Mouse (Mus musculus) right cerebral cortex, postnatal 14 days (tissue): ENCODE results near the gene Mmp27.

Source experiments
- DNase-seq: peaks from one replicate; pipeline ENCODE4 v3.0.0; 2022

Gene Mmp27

DNA sequence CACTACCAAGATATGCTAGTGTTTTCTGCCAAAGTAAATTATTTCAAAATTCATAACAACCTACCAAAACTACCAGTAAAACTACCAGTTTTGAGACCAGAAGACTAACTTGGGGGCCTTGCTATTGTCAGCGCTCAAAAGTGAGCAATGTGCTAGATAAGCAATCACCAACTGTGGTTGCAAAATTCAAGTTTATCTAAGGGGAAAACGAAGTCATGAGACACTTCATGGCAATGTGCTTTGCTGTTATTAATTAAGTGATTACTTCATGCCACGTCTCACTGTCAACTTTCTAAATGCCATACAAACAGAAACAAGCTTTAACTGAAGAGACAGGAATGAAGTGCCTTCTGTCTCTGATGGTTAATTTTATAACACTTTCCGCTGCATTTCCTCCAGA lies at the start of gene Mmp27:
TSS of gene Mmp27 (plus strand) at position 235 of the 400 bp plus-strand sequence.
- no peak for DNase-seq

DNA sequence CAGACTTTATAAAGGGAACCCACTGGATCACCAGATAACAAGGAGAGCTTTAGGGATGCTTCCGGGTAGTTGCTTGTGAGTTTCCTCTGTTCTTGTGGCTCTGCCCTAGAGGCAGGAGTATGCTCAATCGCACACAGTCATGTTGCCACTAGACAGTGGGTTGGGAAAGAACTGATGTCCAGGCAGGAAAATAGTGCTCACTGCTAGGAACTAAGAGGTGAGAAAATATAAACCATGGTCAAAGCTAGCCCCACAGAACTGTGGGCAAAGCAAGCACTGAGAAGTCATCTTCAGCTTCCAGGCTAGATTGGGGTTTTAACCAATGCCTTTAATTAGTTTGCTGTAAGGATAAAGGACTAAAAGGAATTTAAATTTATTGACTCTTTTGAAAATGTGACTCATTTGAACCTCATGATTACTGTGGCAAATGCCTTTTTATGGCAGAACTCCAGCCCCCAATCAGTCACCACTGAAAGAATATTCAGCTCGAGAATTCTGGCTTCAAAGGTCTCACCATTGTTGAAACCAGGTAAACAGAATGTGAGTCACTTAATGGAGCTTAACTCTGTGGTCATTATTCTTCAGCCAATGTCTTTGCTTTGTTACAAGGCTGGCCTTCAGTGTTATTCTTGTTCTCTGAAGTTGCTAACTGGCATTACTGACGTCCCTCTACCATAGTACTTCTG lies 44.8 kb upstream of the Mmp27 start:
- no peak for DNase-seq

DNA sequence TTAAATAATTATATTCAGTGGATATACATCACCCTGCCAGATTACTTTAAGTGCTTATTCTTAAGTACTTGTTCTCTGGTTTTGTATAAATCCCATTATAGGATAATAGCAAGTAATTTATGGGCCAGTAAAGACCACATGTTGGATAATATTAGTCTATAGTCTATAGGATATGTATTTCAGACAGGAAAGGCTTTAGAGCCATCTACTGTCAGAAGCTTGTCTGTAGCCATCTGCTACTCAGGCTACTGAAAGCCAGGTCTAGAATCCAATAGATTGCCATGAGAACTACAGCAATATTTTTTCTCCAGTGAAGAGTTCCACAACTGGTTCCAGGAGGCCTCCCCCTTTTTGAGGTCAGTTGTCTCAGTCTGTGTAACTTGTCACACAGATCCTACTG lies 28.4 kb upstream of the Mmp27 start:
- DNase-seq, result no peak

DNA sequence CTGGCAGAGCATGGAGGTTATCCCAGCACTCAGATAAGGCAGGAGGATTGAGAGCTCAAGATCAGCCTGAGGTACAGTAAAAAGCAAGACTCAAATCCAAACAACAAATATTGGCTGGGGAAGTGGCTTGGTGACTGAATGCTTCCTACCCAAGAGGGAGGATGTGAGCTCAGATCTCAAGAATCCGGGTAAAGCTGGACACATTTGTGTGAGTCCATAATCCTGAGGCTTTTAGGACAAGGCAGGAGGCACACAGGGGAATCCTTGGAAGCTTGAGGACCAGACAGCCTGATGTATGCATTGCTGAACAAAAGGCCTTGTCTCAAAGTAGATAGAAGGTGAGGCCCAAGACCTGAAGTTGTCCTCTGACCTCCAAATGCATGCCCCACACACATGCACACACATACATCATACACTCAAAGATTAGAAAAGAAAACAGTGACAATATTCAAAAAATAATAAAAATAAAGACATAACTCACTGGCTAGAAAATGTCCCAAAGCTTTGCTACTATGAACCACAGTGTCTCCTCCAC lies 26.2 kb upstream of the Mmp27 start:
- no peak for DNase-seq

DNA sequence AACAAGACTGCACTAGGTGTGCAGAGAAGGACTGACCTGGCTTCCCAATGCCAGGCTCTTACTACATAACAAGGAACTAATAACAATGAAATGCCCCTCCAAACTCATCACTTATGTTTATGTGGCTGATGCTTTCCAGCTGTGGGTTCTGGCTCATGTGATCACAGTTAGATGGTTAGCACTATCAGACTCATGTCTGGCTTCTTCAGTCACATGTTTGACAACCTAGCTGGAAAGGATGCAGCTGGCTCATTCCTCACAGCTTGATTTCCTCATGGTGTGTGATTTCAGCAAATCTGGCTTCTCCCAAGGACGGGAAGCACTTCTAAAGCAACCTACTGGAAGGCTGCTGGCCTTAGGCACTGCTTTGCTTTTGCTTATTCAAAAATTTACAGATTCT lies 25.7 kb upstream of the Mmp27 start:
- DNase-seq, result no peak

DNA sequence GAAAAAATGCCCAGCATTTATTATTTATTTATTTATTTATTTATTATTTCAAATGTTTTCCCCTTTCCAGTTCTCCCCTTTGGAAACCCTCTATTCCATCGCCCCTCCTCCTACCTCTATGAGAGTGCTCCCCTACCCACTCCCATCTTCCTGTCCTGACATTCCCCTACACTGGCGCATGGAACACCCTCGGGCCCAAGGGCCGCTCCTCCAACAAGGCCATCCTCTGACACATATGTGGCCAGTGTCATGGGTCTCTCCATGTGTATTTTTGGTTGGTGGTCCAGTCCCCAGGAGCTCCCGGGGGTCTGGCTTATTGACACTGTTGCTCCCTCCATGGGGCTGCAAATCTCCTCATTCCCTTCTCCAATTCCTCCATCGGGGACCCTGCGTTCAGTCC lies 25.3 kb upstream of the Mmp27 start:
- DNase-seq, result no peak

DNA sequence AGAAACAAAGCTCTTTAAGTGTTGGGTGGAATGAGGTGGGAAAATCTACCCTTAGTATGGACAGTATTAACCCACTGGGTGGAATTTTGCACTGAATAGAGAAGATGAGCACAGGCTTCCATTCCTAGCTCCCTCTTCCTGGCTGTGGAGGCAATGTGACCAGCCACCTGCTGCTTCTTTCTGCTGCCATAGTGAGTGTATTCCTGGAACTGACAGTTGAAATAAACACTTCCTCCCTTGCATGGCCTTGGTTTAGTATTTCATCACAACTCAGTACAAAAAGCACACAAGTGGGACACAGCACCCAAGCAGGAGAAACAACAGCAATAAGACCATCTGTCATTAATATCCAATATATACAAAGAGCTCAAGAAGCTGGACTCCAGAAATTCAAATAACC lies 19.3 kb upstream of the Mmp27 start:
- no peak for DNase-seq

DNA sequence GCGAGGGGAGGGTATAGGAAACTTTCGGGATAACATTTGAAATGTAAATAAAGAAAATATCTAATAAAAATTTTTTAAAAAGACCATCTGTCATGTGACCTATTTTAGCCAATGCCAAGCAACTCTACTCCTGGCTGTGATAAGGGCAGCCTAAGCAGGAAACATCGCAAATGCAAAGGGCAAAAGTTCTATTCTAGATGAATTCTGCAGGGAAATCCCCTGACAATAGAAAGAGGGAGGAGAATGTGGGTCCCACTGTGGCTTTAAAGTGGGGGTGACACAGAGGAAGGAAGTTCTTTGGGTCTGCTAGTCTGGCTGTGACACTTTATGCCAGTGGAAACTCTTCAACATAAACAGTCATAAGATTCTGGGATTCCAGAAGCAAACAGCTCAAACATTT lies 17.7 kb upstream of the Mmp27 start:
- no peak for DNase-seq

DNA sequence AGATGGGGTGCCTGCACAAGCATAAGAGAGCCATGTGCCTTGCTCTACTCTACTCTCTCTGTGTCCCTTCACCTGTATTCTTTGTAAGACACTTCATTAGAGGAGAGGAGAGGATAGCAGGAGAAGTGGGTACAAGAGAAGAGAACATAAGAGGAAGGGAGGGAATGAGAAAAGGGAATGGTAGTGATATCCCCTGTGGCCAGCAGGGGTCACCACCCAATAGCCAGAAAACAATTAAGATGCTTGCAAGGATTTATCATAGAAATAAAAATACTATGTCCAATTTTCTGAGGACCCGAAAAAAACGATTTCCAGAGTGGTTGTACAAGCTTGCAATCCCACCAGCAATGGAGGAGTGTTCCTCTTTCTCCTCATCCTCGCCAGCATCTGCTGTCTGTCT lies 16.8 kb upstream of the Mmp27 start:
- DNase-seq, result no peak

DNA sequence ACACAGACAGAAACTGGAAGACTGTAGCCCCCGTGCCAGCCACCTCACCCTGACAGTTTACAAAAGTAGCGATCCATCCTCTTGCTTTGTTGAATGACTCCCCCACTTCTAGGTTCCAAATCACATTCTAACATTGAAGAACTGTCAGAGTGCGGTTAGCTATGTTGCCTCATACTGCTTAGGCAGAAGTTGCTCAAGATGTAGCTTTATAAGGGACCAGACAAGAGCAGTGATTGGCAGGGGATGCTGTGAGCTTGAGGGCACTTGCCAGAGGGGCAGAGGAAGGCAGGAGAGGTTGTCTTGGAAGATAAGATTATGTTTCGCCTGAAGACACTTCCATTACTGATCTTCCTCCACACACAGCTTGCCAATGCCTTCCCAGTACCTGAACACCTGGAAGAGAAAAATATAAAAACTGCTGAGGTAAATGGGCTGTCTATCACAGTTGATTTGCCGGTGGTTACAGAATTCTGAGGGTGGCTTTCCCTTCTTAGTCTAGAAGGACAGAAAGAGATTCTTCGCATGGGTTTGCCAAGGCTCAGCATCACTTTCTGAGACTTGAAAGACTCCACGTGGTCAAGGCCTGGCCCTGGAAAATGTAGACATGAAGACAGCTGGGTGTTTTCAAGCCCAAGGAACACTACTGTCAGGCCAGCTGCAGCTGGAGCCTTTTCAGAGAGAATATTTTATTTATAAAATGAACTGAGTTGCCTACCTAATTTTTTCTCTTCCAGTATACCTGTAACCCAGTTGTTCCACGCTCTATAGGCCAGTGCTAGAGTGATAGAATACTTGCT lies 12.8 kb upstream of the Mmp27 start, which contains the start of gene Mmp8:
TSS of gene Mmp8 (plus strand) at position 236 of the 797 bp plus-strand sequence.
- DNase-seq, result no peak

DNA sequence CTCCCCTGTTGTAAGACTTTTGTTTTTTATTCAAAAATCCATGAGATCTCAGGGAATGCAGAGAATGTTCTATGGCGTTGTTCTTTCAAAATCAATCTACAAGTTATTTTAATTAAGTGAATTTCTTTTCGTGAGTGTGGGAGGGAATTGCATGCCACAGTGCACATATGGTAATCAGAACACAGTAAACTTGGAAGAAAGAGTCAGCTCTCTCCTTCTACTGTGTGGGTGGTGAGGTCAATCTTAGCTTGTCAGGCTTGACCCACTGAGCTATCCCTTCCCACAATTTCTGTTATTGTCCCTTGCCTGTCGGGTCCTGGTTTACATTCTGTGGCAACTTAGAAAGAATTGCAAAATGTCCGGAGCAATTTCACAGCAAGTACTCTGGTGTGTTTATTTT lies 11.2 kb upstream of the Mmp27 start:
- no peak for DNase-seq

DNA sequence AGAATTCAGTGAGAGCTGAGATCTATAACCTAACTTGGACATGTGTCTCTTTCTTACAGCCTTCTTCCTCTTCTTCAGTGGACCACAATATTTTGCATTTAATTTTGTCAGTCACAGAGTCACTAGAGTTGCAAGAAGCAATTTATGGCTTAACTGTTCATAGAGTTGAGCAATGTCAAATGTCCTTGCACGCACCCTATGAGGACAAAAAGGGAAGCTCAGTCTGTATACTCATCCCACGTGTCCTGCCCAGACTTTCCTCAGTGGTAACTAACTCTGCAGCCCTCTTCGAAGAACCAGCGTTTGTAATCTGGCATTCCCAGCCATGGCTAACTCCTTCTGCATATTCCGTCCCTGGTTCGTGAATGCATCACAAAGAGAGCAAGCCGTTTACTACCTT lies 3.8 kb upstream of the Mmp27 start:
- no peak for DNase-seq

DNA sequence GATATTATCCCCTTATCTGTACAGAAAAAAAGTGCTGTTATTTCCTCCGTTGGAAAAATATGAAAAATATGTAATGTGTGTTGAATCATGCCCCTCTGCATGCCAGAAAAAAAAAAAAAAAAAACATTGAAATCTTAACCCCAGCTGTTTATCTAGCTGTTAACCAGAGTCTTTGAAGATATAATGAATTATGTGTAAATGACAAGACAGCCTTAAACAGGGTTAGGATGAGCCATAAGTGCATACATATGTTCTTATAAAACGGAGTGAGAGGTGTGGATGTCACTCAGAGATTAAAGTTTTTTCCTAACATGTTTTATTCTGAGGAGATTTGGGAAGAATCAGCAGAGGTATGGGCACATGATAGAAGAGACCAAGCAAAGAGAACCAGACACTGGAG lies 3.3 kb upstream of the Mmp27 start:
- no peak for DNase-seq

DNA sequence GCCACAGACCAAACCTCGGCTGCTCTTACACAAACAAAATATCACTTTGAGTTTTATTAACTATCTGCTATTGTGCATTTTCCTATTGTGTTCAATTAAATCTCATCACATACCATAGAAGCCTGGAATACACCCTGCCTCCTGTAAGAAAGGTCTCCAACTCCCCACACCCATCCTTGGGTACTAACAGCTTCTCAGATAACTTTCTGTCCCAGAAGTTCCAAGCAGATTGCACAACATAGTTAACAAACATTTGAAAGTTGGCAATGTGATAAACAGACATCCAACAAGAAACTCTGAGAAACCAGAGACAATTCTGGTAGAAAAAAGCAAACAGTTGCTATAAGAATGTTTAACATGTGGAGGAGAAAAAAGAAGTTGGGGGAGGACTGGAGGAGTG lies 711 bp upstream of the Mmp27 start:
- DNase-seq, result no peak

DNA sequence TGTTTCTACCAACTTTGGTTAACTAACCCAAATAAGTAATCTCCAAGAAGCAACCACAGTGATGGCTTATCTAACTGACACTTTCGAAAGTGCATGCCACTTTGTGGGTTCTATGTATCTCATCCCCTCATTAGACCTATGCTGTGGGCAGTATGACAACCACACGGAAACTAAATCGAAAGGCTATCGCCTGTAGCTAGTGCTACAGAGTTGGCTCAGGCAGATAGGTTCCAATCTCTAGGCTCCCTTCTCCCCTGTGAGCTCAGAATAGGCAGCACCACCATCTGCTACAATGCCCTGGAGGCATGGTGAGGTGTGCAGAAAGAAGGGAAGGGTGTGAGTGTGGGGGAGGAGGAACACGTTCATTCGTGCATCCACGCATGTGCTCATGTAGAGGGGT lies 992 bp downstream of the Mmp27 start:
- DNase-seq, result no peak

DNA sequence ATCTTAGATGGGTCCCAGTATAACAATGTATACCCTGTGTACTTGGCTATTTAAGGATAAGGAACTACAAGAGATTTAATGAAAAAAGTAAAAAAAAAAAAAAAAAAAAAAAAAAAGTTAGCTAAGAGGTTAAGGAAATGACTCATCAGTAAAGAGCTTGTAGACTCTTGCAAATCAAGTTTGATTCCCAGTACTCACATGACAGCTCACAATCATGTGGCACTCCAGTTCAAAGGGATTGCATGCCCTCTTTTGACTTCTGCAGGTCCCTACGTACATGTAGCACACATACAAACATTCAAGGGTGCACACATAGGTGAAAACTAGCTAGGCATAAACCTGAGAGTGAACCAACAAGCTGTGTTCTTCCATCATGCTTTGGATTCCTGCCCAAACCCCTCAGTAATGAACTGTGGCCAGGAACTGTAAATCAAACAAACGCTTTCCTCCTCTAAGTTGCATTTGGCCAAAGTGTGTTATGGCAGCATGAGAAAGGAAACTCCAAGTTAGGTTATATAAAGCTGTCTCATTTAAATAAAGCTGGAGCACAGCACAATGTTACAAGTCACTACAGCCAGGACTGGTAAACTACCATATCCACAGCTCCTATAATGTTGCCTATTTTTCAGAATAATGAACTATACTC lies 1.6 kb downstream of the Mmp27 start:
- no peak for DNase-seq

DNA sequence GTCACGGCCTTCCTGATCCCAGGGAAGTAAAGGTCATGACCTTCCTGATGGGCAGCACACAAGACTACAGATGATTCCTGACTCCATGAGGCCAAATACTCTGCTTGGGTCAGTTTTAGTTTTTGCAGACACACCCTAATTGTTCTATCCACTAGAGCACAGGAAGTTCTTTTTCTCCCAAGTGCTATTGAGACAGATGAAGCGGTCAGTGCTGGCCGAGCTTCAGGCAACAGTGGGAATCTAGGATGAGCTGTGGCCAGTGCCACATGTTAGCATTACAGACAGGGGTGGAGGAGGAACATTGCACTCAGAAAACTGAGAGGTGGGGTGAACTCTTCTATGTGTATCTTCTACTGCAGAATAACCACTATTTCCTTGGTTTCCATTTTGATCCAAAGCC lies 4.3 kb downstream of the Mmp27 start:
- no peak for DNase-seq

DNA sequence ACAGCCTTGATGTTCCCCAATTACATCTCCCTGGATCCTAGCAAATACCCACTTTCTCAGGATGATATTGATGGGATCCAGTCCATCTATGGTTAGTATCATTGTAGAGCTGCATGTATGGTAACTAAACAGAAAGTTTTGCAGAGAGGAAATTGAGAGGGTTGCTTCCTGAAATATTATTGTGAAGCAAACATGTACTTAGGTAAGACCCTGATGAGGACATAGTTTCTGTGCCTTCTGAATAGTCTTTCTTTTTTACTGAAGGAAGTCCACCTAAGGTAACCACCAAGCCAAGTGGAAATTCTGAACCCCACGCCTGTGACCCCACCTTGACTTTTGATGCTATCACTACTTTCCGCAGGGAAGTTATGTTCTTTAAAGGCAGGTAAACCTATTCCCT lies 6.2 kb downstream of the Mmp27 start:
- no peak for DNase-seq

DNA sequence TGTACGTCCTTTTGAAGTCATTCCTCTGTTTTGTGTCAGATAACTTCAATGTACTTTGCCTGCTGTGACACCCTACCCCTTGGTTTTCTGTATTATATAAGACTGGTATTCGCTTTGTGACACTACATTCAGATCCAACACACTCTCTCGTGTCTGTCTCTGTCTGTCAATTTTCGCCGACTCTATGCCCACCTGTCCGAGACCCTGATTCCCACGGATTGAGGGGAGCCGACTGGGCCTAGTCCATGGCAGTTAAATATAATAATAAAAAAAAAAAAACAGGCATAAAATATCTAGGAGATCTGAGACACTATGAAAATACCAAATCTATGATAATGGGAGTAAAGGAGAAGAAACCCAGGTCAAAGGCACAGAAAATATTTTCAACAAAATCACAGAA lies 18.9 kb downstream of the Mmp27 start:
- DNase-seq, result no peak

DNA sequence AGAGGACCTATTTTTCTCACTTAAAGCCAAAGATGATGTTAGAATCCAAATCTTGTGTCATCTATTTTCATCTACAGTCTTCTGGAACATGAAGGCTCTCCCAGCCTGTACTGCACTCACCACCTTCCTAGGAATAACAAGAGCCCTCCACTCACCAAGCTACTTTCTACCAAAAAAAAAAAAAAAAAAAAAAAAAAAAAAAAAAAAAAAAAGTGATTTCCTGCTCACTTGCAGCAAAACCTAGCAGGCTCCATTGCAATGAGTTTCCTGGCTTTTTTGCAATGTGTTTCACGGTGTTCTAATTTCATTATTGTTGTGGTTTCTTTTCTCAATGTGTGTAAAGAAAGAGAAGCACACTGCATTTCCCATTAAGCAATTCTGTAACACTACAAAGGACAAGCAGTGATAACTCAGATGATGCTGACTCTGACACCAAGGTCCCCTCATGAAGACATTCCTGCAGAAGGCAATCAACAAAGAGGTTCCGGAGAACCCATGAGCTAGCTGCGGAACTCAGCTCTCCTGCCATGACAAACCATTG lies 22.1 kb downstream of the Mmp27 start:
- no peak for DNase-seq

DNA sequence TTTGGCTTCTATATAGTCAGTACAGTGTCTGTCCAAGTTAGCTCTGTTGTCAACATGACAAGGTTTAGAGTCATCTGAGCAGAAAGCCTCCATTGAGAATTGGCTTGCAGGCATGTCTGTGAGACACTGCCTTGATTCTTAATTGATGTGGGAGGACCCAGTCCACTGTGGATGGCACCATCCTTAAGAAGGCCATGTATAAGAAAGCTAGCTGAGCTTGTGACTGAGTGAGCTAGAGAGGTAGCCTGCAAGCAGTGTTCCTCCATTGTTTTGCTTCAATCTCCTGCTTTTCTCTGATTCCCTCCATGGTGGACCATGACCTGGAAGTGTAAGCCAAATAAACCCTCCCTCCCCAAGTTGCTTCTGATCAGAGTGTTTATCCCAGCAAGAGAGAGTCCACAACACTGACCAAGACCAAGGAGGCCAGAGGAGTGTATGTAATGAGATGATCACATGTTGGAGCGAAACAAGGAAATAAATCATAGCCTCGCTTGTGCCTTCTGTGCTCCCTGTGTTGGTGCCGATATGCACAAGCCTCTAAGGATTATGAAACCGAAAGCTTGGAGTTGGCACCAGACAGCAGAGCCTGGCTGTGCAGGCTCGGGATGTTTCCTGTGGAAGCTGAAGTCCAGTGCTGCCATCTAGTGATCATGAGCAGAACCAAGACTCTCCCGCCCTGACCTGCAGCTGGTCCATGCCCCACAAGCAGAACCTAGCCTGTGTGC lies 23.8 kb downstream of the Mmp27 start:
- peak; percentile 63 for DNase-seq

DNA sequence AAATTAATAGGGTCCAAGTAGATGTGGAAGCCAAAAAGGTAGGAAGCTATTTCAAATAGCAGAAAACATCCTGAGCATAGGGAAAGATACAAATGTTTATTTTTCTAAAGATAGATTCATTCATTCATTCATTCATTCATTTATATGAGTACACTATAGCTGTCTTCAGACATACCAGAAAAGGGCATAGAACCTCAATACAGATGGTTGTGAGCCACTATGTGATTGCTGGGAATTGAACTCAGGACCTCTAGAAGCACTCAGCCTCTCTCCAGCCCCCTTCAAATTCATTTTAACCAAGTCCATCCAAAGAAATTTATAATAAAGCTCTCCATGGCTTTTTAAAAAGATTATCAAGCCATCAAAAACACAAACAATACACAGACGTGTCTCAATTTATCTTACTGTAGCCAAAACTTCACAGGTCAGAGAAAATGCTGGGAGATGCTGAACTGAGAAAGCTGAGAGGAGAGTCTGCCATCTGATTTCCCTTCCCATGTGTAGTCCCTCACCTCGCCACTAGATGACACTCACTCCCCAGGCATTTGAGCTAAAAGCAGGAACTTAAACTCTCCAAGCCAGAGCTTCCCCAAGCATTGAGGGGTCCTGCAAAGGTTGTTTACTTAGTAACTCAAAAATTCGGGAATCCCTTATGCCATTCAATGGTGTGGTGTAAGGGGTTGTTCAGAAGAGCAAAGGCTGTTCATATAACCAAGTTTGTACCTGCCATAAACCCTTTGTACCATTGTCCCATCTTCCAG lies 32.0 kb downstream of the Mmp27 start:
- peak; percentile 75 for DNase-seq
